Mouse (Mus musculus) MEL (cell line): Measurements from ENCODE around the gene Lhx2.

Experiments
- CTCF ChIP-seq, 3 experiments: IDR thresholded peaks in 2 of 3; conservative IDR thresholded peaks in 1 of 3; 2 replicates each; pipeline ENCODE4 v1.5.1; 2011 to 2012; ENCODE audit warnings: low read length in 3 of 3, low read depth in 2 of 3, mild to moderate bottlenecking in 2 of 3, improper control_type of control experiment in 1 of 3, inconsistent platforms in 1 of 3, mixed read lengths in 1 of 3, moderate library complexity in 1 of 3; ENCODE audit not compliant: control insufficient read depth in 1 of 3, insufficient read depth in 1 of 3, poor library complexity in 1 of 3, severe bottlenecking in 1 of 3
- ELF1 ChIP-seq: IDR thresholded peaks from 2 replicates; pipeline ENCODE4 v1.6.1; 2014; ENCODE audit warnings: low read depth, mild to moderate bottlenecking, inconsistent platforms, low read length, improper control_type of control experiment, moderate library complexity
- EP300 ChIP-seq, 2 experiments: IDR thresholded peaks; 2 replicates each; pipeline ENCODE4 v1.6.1; 2011; ENCODE audit warnings: improper control_type of control experiment in 2 of 2, low read length in 2 of 2, low read depth in 1 of 2, mild to moderate bottlenecking in 1 of 2
- MEF2A ChIP-seq: IDR thresholded peaks from 2 replicates; pipeline ENCODE4 v1.6.1; 2014; ENCODE audit warnings: low read depth, mild to moderate bottlenecking, inconsistent platforms, low read length, improper control_type of control experiment; ENCODE audit not compliant: poor library complexity, insufficient replicate concordance, severe bottlenecking; ENCODE audit errors: extremely low read depth
- MYC ChIP-seq: IDR thresholded peaks from 2 replicates; pipeline ENCODE4 v1.6.1; 2011; ENCODE audit warnings: low read depth, mild to moderate bottlenecking, low read length, improper control_type of control experiment, moderate library complexity
- NRF1 ChIP-seq: IDR thresholded peaks from 2 replicates; pipeline ENCODE4 v1.6.1; 2014; ENCODE audit warnings: low read depth, mild to moderate bottlenecking, inconsistent platforms, low read length, improper control_type of control experiment, moderate library complexity; ENCODE audit not compliant: poor library complexity, insufficient read depth, severe bottlenecking
- POLR2A ChIP-seq, 2 experiments: IDR thresholded peaks; 2 replicates each; pipeline ENCODE4 v1.6.1; 2011 to 2012; ENCODE audit warnings: low read length in 2 of 2, mild to moderate bottlenecking in 2 of 2, control low read depth in 1 of 2, improper control_type of control experiment in 1 of 2, low read depth in 1 of 2, moderate library complexity in 1 of 2; ENCODE audit not compliant: control insufficient read depth in 1 of 2, insufficient read depth in 1 of 2, poor library complexity in 1 of 2
- RCOR1 ChIP-seq: IDR thresholded peaks from 2 replicates; pipeline ENCODE4 v1.6.1; 2012; ENCODE audit warnings: low read depth, mild to moderate bottlenecking, inconsistent platforms, low read length, improper control_type of control experiment
- TBP ChIP-seq: IDR thresholded peaks from 2 replicates; pipeline ENCODE4 v1.8.0; 2011; ENCODE audit warnings: low read depth, low read length, improper control_type of control experiment
- UBTF ChIP-seq: IDR thresholded peaks from 2 replicates; pipeline ENCODE4 v1.6.1; 2012; ENCODE audit warnings: low read depth, mild to moderate bottlenecking, inconsistent platforms, low read length, improper control_type of control experiment, moderate library complexity, borderline replicate concordance; ENCODE audit not compliant: insufficient read depth

GRCm38 (mm10) chr2:38347811-38348551, 8.9 kb downstream of the Lhx2 start:
- TF ChIP-seq MYC (no peak), EP300 (IDR thresholded peaks at IDR 0.05; ENCODE audit: low read depth in 1 of 2, low read length in 2 of 2) (no peak), CTCF (IDR thresholded peaks at IDR 0.05 in 2 of 3, conservative IDR thresholded peaks at IDR 0.05 in 1 of 3; ENCODE audit: control insufficient read depth in 1 of 3, insufficient read depth in 1 of 3, low read depth in 2 of 3, low read length in 3 of 3, poor library complexity in 1 of 3, severe bottlenecking in 1 of 3) (no peak), ELF1 (no peak), TBP (no peak), NRF1 (no peak), RCOR1 (no peak), POLR2A (IDR thresholded peaks at IDR 0.05; ENCODE audit: control insufficient read depth in 1 of 2, insufficient read depth in 1 of 2, low read depth in 1 of 2, low read length in 2 of 2, poor library complexity in 1 of 2) (no peak), MEF2A (no peak), UBTF (no peak)
